Mouse (Mus musculus): ENCODE results near the gene Rhd. TPM values are rescaled to one million over a fixed set of nuclear protein-coding genes. Genes with fewer than 3 reads are reported as not detected.

Gene Rhd
- polyA plus RNA-seq, 1 experiment from 2014 or later, result 1.2 TPM

DNA sequence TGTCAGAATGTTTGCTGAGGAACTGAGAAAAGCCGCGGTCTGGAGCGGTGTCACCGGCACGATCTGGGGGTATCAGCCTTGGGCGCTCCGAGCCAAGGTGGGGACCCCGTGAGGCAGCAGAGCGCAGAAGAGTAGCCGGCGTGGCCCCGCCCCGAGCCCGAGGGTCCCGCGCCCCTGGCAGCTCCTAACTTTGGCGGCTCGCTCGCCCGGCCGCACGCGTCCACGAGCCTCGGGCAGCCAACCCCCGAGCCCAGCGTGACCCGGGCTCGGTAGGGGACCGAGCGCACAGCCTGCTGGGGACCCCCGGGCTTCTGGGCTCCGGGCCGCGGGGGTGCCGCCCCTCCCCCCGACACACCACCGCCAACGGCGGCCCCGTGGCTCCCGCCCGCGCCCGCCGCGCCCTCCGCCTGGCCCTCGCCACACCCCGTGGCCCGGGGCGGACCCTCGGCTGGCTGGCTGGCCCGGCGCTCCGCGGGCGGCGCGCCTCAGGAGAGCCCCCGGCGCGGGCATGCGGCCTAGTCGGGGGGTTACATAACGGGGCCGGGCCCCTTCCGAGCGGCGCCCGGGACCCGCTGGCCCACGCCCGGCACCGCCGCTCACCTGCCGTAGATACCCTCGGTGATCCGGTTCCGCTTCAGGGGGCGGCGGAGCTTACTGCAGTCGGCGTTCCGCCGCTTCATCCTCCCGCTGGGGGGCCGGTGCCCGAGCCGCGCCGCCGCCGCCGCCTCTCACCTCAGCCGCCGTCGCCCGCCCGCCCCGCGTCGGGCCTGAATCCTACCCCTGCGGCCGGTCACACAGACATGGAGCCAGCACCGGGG is 11.7 kb upstream of the Rhd start:
- under 1% methylated on average over 99 of the region's 106 CpGs for WGBS
- no peaks in the 10 kb centered on the region for H3K27me3 ChIP-seq (ENCODE audit: control insufficient read depth, insufficient read depth, low read length)

DNA sequence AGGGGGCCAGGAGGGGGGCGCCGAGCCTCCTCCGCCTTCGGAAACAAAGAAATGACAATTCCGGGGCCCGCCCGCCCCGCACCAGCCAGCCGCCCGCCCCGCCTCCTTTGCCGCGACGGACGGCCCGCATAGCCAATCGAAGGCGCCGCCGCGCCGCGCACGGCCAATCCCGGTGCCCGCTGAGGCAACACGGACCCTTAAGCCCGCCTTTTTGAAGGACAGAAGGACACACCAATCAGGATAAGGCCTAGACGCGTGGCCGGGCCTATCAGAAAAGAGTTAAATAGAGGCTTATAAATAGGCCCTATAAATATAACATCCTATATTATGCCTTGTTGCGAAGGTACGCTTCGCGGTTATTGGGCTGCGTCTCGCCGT is 11.1 kb upstream of the Rhd start, which contains the start of gene Maco1:
Gene Maco1, minus strand, starts transcription at position 87 of the 378 bp plus-strand sequence.
- Histone ChIP-seq H3K9ac (replicated peaks; ENCODE audit: low read depth, low read length) (peak within 1 kb of the TSS; percentile 87), H3K4me2 (replicated peaks; ENCODE audit: low read depth, low read length) (peak within 1 kb of the TSS; percentile 73), H3K9me3 (ENCODE audit: control insufficient read depth, low read depth, low read length) (no peaks in the 10 kb centered on the region), H3K27ac (ENCODE audit: low read length) (peak within 1 kb of the TSS; percentile 87), H3K4me3 (ENCODE audit: low read depth, low read length) (peak within 1 kb of the TSS; percentile 95), H3K4me1 (ENCODE audit: control insufficient read depth, insufficient read depth, low read length) (peaks cover 15% of the 10 kb centered on the region), H3K27me3 (ENCODE audit: control insufficient read depth, insufficient read depth, low read length) (no peaks in the 10 kb centered on the region), H3K36me3 (ENCODE audit: control insufficient read depth, insufficient read depth, low read length) (no peaks in the 10 kb centered on the region)
- WGBS, result 1% methylated on average over 38 of the region's 38 CpGs
- ATAC-seq (ENCODE audit: insufficient number of reproducible peaks, insufficient read depth, low FRiP score, low read depth), result peak; percentile 96

More for the DNA sequence above, 11.7 kb upstream of the Rhd start:
- Histone ChIP-seq H3K4me1 (ENCODE audit: control insufficient read depth, insufficient read depth, low read length) (peaks cover 19% of the 10 kb centered on the region), H3K27ac (ENCODE audit: low read length) (peak overlapping the region; percentile 86), H3K36me3 (ENCODE audit: control insufficient read depth, insufficient read depth, low read length) (no peaks in the 10 kb centered on the region), H3K4me3 (ENCODE audit: low read depth, low read length) (peak overlapping the region; percentile 95), H3K9ac (replicated peaks; ENCODE audit: low read depth, low read length) (peak overlapping the region; percentile 87), H3K4me2 (replicated peaks; ENCODE audit: low read depth, low read length) (peak overlapping the region; percentile 73), H3K9me3 (ENCODE audit: control insufficient read depth, low read depth, low read length) (no peaks in the 10 kb centered on the region)
- peak; percentile 23 for ATAC-seq (ENCODE audit: insufficient number of reproducible peaks, insufficient read depth, low FRiP score, low read depth)

DNA sequence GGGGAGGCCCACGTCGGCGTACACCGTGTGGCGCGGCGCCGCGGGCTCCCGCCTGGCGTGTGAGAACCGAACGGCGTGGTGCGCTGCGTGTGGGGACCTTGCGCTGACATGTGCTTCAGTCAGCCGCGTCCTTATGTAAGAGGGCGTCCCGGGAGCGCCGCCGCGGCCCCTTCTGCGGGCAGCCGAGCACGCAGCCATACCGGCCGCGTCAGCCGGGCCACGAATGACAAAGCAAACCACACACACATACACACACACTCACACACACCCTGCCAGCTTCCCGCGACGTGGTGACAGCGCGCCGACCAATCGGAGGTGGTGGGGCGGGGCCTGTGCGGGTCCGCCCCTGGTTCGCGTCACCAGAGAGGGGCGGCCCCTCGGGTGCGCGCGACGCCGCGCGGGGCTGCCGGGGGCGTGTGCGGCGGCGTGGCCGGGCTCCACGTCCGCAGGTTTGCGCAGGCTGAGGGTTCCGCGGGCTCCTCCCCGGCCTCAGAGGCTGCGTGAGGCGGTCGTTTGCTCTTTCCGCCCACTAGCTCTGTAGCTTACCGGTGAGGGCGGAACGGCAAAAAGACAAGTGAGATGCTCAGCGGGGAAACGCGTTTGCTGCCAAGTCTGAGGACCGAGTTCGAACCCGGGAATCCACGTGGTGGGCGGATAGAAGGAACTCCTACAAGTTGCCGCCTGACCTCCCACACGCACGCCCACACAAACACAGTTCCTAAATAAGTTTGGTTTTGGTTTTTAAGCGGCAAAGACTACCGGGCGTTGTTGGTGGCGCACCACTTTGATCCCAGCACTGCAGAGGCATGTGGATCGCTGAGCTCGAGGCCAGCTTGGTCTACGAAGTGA is 10.5 kb upstream of the Rhd start:
- H3K4me2 ChIP-seq (replicated peaks; ENCODE audit: low read depth, low read length), result peak overlapping the region; percentile 73
- peaks cover 15% of the 10 kb centered on the region for H3K4me1 ChIP-seq (ENCODE audit: control insufficient read depth, insufficient read depth, low read length)
- H3K27ac ChIP-seq (ENCODE audit: low read length), result peak overlapping the region; percentile 87
- WGBS, result 1% methylated on average over 88 of the region's 91 CpGs
- no peaks in the 10 kb centered on the region for H3K27me3 ChIP-seq (ENCODE audit: control insufficient read depth, insufficient read depth, low read length)
- no peaks in the 10 kb centered on the region for H3K36me3 ChIP-seq (ENCODE audit: control insufficient read depth, insufficient read depth, low read length)
- peak; percentile 89 for ATAC-seq (ENCODE audit: insufficient number of reproducible peaks, insufficient read depth, low FRiP score, low read depth)
- H3K9ac ChIP-seq (replicated peaks; ENCODE audit: low read depth, low read length), result peak overlapping the region; percentile 45; the same call in 1 of the 2 replicates
- no peaks in the 10 kb centered on the region for H3K9me3 ChIP-seq (ENCODE audit: control insufficient read depth, low read depth, low read length)
- H3K4me3 ChIP-seq (ENCODE audit: low read depth, low read length), result peak overlapping the region; percentile 95

DNA sequence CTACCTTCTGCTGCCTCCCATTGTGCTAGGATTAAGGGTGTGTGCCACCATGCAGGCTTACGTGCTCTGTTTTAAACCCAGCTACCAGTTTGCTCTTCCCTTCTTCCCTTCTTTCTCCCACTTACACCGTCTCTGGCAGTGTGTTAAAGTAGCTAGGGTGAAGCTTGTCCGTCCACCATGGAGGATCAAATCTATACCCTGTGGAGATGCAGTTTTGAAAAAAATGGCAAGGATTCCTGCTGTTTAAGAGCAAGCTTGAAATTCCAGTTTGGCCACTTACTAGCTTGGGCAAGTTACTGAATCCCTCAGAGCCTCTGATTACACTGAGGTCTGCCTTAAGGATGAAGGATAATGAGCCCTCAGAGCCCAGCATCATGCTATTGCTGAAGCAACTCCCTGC is 9.0 kb upstream of the Rhd start:
- H3K9ac ChIP-seq (replicated peaks; ENCODE audit: low read depth, low read length), result no peak overlapping the region
- no peaks in the 10 kb centered on the region for H3K27me3 ChIP-seq (ENCODE audit: control insufficient read depth, insufficient read depth, low read length)
- H3K36me3 ChIP-seq (ENCODE audit: control insufficient read depth, insufficient read depth, low read length), result no peaks in the 10 kb centered on the region
- no peak overlapping the region for H3K4me2 ChIP-seq (replicated peaks; ENCODE audit: low read depth, low read length)
- peaks cover 15% of the 10 kb centered on the region for H3K4me1 ChIP-seq (ENCODE audit: control insufficient read depth, insufficient read depth, low read length)
- 58% methylated on average over 3 of the region's 3 CpGs for WGBS
- ATAC-seq (ENCODE audit: insufficient number of reproducible peaks, insufficient read depth, low FRiP score, low read depth), result no peak
- no peak overlapping the region for H3K4me3 ChIP-seq (ENCODE audit: low read depth, low read length)
- peak overlapping the region; percentile 66; the same call in 1 of the 2 replicates for H3K27ac ChIP-seq (ENCODE audit: low read length)
- no peaks in the 10 kb centered on the region for H3K9me3 ChIP-seq (ENCODE audit: control insufficient read depth, low read depth, low read length)

DNA sequence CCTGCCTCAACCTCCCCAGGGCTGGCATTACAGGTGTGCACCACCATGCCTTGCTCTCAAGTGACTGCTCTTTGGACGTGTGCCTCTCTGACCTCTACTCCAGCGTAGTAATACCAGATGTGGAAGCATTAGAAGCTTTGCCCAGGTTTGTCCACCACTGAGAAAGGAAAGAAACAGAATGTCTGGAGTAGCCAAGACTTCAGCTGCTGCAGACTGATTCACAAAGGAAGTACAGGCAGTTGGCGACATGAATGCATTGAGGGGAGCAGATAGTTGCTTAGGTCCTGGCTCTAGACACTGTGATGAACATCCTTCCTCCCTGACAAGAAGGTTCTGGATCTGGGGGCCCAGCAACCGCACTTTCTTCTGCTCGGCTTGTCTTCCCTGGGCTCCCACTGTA is 8.3 kb upstream of the Rhd start:
- Histone ChIP-seq H3K9me3 (ENCODE audit: control insufficient read depth, low read depth, low read length) (no peaks in the 10 kb centered on the region), H3K4me1 (ENCODE audit: control insufficient read depth, insufficient read depth, low read length) (peaks cover 9% of the 10 kb centered on the region), H3K9ac (replicated peaks; ENCODE audit: low read depth, low read length) (no peak overlapping the region), H3K4me2 (replicated peaks; ENCODE audit: low read depth, low read length) (no peak overlapping the region), H3K4me3 (ENCODE audit: low read depth, low read length) (no peak overlapping the region), H3K36me3 (ENCODE audit: control insufficient read depth, insufficient read depth, low read length) (no peaks in the 10 kb centered on the region), H3K27me3 (ENCODE audit: control insufficient read depth, insufficient read depth, low read length) (no peaks in the 10 kb centered on the region), H3K27ac (ENCODE audit: low read length) (peak overlapping the region; percentile 1; the same call in 1 of the 2 replicates)
- ATAC-seq (ENCODE audit: insufficient number of reproducible peaks, insufficient read depth, low FRiP score, low read depth), result no peak
- WGBS, result 61% methylated on average over 5 of the region's 5 CpGs

DNA sequence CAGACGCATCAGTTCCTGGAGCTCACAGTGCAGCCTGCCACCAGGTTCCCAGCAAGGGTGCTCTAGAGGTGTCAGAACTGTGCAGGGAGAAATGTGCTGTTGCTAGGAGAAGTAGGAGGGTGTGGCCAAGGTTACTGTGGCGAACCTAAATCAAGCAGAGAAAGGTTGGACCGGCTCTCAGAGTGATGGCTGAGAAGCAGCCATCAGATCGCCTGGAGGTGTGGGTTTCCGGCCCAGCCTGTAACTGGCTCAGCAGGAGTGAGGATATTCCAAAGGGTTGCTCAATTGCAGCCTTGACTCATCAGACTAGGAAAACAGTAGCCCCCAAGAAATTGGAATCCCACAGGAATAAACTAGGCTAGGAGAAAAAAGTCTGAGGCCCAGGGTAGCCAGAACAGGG is 7.8 kb upstream of the Rhd start:
- Histone ChIP-seq H3K27ac (ENCODE audit: low read length) (no peak overlapping the region; the same call in none of the 2 replicates), H3K27me3 (ENCODE audit: control insufficient read depth, insufficient read depth, low read length) (no peaks in the 10 kb centered on the region), H3K4me2 (replicated peaks; ENCODE audit: low read depth, low read length) (no peak overlapping the region), H3K9me3 (ENCODE audit: control insufficient read depth, low read depth, low read length) (no peaks in the 10 kb centered on the region), H3K4me1 (ENCODE audit: control insufficient read depth, insufficient read depth, low read length) (peaks cover 5% of the 10 kb centered on the region), H3K4me3 (ENCODE audit: low read depth, low read length) (no peak overlapping the region), H3K9ac (replicated peaks; ENCODE audit: low read depth, low read length) (no peak overlapping the region), H3K36me3 (ENCODE audit: control insufficient read depth, insufficient read depth, low read length) (no peaks in the 10 kb centered on the region)
- ATAC-seq (ENCODE audit: insufficient number of reproducible peaks, insufficient read depth, low FRiP score, low read depth), result no peak
- WGBS, result 31% methylated on average over 5 of the region's 5 CpGs

DNA sequence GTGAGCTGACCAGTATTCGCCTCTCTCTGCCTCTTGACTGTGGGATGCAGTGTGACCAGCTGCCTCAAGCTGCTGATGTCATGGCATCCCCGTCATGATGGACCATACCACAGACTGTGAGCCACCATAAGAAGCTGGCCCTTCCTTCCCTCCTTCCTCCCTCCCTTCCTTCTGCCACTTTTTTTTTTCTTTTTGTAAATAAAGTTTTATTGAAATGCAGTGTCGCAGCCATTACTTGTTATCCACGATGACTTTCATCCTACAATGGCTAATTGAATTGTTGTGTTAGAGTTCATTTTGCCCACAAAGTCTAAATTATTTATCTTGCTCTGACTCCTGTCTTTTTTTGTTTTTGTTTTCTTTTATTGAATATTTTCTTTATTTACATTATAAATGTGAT is 5.8 kb upstream of the Rhd start:
- Histone ChIP-seq H3K4me2 (replicated peaks; ENCODE audit: low read depth, low read length) (no peak overlapping the region), H3K4me1 (ENCODE audit: control insufficient read depth, insufficient read depth, low read length) (no peaks in the 10 kb centered on the region), H3K27ac (ENCODE audit: low read length) (no peak overlapping the region), H3K4me3 (ENCODE audit: low read depth, low read length) (no peak overlapping the region), H3K36me3 (ENCODE audit: control insufficient read depth, insufficient read depth, low read length) (no peaks in the 10 kb centered on the region), H3K9me3 (ENCODE audit: control insufficient read depth, low read depth, low read length) (no peaks in the 10 kb centered on the region), H3K27me3 (ENCODE audit: control insufficient read depth, insufficient read depth, low read length) (no peaks in the 10 kb centered on the region), H3K9ac (replicated peaks; ENCODE audit: low read depth, low read length) (no peak overlapping the region)
- 89% methylated on average over 4 of the region's 4 CpGs for WGBS
- no peak for ATAC-seq (ENCODE audit: insufficient number of reproducible peaks, insufficient read depth, low FRiP score, low read depth)

DNA sequence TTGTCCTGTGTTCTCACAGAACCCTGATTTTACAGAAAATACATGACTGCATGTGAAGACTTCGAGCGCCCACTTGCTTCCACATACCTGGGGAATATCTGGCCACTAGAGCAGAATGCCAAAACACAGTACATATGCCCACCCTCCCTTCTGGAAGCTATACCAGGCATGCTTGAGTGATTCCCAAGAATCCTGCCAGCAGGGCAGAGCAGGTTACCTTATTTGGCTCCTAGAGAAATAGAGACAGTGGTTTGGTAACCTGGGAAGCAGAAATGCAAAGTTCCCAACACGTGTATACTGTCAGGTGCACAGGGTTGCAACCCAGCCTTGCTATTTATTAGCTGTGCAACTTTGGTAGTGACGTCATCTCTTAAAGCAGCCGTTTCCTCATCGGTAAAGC is 2.5 kb upstream of the Rhd start:
- Histone ChIP-seq H3K27ac (ENCODE audit: low read length) (no peak overlapping the region), H3K4me1 (ENCODE audit: control insufficient read depth, insufficient read depth, low read length) (no peaks in the 10 kb centered on the region), H3K4me2 (replicated peaks; ENCODE audit: low read depth, low read length) (no peak overlapping the region), H3K9me3 (ENCODE audit: control insufficient read depth, low read depth, low read length) (no peaks in the 10 kb centered on the region), H3K4me3 (ENCODE audit: low read depth, low read length) (no peak overlapping the region), H3K36me3 (ENCODE audit: control insufficient read depth, insufficient read depth, low read length) (no peaks in the 10 kb centered on the region), H3K27me3 (ENCODE audit: control insufficient read depth, insufficient read depth, low read length) (no peaks in the 10 kb centered on the region), H3K9ac (replicated peaks; ENCODE audit: low read depth, low read length) (no peak overlapping the region)
- 72% methylated on average over 6 of the region's 6 CpGs for WGBS
- ATAC-seq (ENCODE audit: insufficient number of reproducible peaks, insufficient read depth, low FRiP score, low read depth), result no peak
